24 mouse cellular contexts compared by ENCODE assay signal in genomic region chr10:81120650-81121049, GRCm38 (mm10). TPM values are rescaled to one million over a fixed set of nuclear protein-coding genes. Genes with fewer than 3 reads are reported as not detected.
A peak's percentile ranks its signal among the peaks of the same experiment; 100 is the strongest.
DNase-seq lines count a peak whose midpoint lies in the region; ATAC-seq lines count a peak whose summit lies in the region.
"Had no signal": no experiment of that assay in that cellular context is flagged by ENCODE, and none has a peak within 500 bp of the region (broad histone marks: within the 10 kb centered on the region; RNA-seq: fewer than 3 reads in every experiment).

No protein-coding gene starts in this region.

- peaks cover 91% of the 10 kb centered on the region for H3K36me3 ChIP-seq in limb, embryonic 12.5 days
- peaks cover 92% of the 10 kb centered on the region for H3K36me3 ChIP-seq in limb, embryonic 10.5 days

- DNase-seq in cerebellum, adult 11-12 months: peak; percentile 25
- no peak for DNase-seq in cerebellum, adult 11 months
- peak; percentile 48 for DNase-seq in gastrocnemius, postnatal 10 days
- DNase-seq in gastrocnemius, adult 18-20 months (ENCODE audit: low spot score): no peak
- DNase-seq in limb, embryonic 10.5 days (ENCODE audit: low spot score): no peak
- DNase-seq: adrenal gland, adult 8-10 months; adrenal gland, postnatal 25 days; cerebellum, adult 2 months; cerebellum, adult 9-11 months; gastrocnemius, postnatal 25 days; heart, adult 2 months; heart, postnatal 14 days; heart, postnatal 4 days had no signal

- H3K9me3 ChIP-seq in limb, embryonic 12.5 days: no peaks in the 10 kb centered on the region
- no peaks in the 10 kb centered on the region for H3K9me3 ChIP-seq in limb, embryonic 10.5 days (replicated peaks)
- H3K9me3 ChIP-seq: embryonic facial prominence, embryonic 13.5 days; forebrain, embryonic 10.5 days; forebrain, embryonic 13.5 days; heart, embryonic 10.5 days; heart, embryonic 13.5 days; hindbrain, embryonic 12.5 days; hindbrain, embryonic 15.5 days had no signal

- no peaks in the 10 kb centered on the region for H3K27me3 ChIP-seq in limb, embryonic 12.5 days
- H3K27me3 ChIP-seq in limb, embryonic 10.5 days (ENCODE audit: low read depth, poor library complexity, severe bottlenecking): no peaks in the 10 kb centered on the region
- H3K27me3 ChIP-seq: embryonic facial prominence, embryonic 13.5 days; forebrain, embryonic 13.5 days; heart, embryonic 13.5 days; hindbrain, embryonic 12.5 days; hindbrain, embryonic 15.5 days had no signal

- no peaks in the 10 kb centered on the region for H3K4me1 ChIP-seq in limb, embryonic 12.5 days (replicated peaks)
- H3K4me1 ChIP-seq in limb, embryonic 10.5 days: no peaks in the 10 kb centered on the region
- H3K4me1 ChIP-seq: embryonic facial prominence, embryonic 13.5 days; forebrain, embryonic 10.5 days; forebrain, embryonic 13.5 days; heart, embryonic 13.5 days; hindbrain, embryonic 12.5 days; hindbrain, embryonic 15.5 days had no signal

- 81% methylated on average over 7 of the region's 7 CpGs for WGBS in limb, embryonic 12.5 days
- 86% methylated on average over 7 of the region's 7 CpGs for WGBS in limb, embryonic 10.5 days

- 0 out of 2 replicates have a peak overlapping the region, but pooled peaks have one; percentile 37 for H3K9ac ChIP-seq in limb, embryonic 12.5 days (replicated peaks)
- H3K9ac ChIP-seq: embryonic facial prominence, embryonic 13.5 days; forebrain, embryonic 13.5 days; heart, embryonic 13.5 days; hindbrain, embryonic 12.5 days; hindbrain, embryonic 15.5 days had no signal

- no peak for ATAC-seq in limb, embryonic 12.5 days (ENCODE audit: insufficient number of reproducible peaks, insufficient read depth, low FRiP score, low TSS enrichment, low read depth)
- ATAC-seq: activated CD4-positive, CD25-positive, alpha-beta regulatory T cell, adult 4 months; forebrain, embryonic 13.5 days; forebrain, embryonic 16.5 days; intestine, postnatal 0 days had no signal

- H3K4me3 ChIP-seq in limb, embryonic 12.5 days (replicated peaks): no peak overlapping the region
- H3K4me3 ChIP-seq in limb, embryonic 10.5 days: no peak overlapping the region
- H3K4me3 ChIP-seq: embryonic facial prominence, embryonic 13.5 days; forebrain, embryonic 10.5 days; forebrain, embryonic 13.5 days; heart, adult 2 months; heart, embryonic 10.5 days; heart, embryonic 13.5 days; hindbrain, embryonic 12.5 days; hindbrain, embryonic 15.5 days had no signal

- H3K4me2 ChIP-seq in limb, embryonic 12.5 days: no peak overlapping the region
- H3K4me2 ChIP-seq: embryonic facial prominence, embryonic 13.5 days; forebrain, embryonic 13.5 days; heart, embryonic 13.5 days; hindbrain, embryonic 12.5 days; hindbrain, embryonic 15.5 days had no signal

- no peak overlapping the region for H3K27ac ChIP-seq in limb, embryonic 12.5 days
- H3K27ac ChIP-seq in limb, embryonic 10.5 days: no peak overlapping the region
- H3K27ac ChIP-seq: embryonic facial prominence, embryonic 13.5 days; forebrain, embryonic 10.5 days; forebrain, embryonic 13.5 days; heart, adult 2 months; heart, embryonic 10.5 days; heart, embryonic 13.5 days; hindbrain, embryonic 12.5 days; hindbrain, embryonic 15.5 days had no signal

RNA-seq across cellular contexts. Expression of gene Zbtb7a, which starts 14.4 kb away (rescaled TPM):
- 10 to 100 TPM; 29.2 to 35.9 TPM for total RNA-seq in gastrocnemius, postnatal 10 days (2021)
- 10 to 100 TPM; 22.1 to 24.5 TPM for total RNA-seq in gastrocnemius, adult 18-20 months (2021)
- polyA plus RNA-seq in limb, embryonic 12.5 days (2016; fragmentation: Nextera tagmentation; extraction: Ambion mirVana): 19.0 and 19.7 TPM in 2 replicates
- polyA plus RNA-seq in limb, embryonic 10.5 days (2016; fragmentation: Nextera tagmentation; extraction: Ambion mirVana): 9.6 and 11.7 TPM in 2 replicates

RNA-seq across cellular contexts. Expression of gene Map2k2, which starts 14.9 kb away (rescaled TPM):
- total RNA-seq in gastrocnemius, postnatal 10 days (2021): 100 to 1,000 TPM; 170 to 177 TPM
- total RNA-seq in gastrocnemius, adult 18-20 months (2021): 100 to 1,000 TPM; 173 to 189 TPM
- polyA plus RNA-seq in limb, embryonic 12.5 days (2016; fragmentation: Nextera tagmentation; extraction: Ambion mirVana): 220 and 229 TPM in 2 replicates
- 244 and 245 TPM in 2 replicates for polyA plus RNA-seq in limb, embryonic 10.5 days (2016; fragmentation: Nextera tagmentation; extraction: Ambion mirVana)

RNA-seq across cellular contexts. Expression of gene Creb3l3, which starts 22.0 kb away (rescaled TPM):
- total RNA-seq in gastrocnemius, postnatal 10 days (2021): 1 to 10 TPM in 1 of 2 experiments, under 1 TPM in 1; 0.87 to 2.1 TPM
- under 1 TPM in 1 of 2 experiments, not detected in 1; 0.09 TPM for total RNA-seq in gastrocnemius, adult 18-20 months (2021)
- 0.45 and 0.61 TPM in 2 replicates for polyA plus RNA-seq in limb, embryonic 12.5 days (2016; fragmentation: Nextera tagmentation; extraction: Ambion mirVana)
- 0.58 and 0.66 TPM in 2 replicates for polyA plus RNA-seq in limb, embryonic 10.5 days (2016; fragmentation: Nextera tagmentation; extraction: Ambion mirVana)
- polyA plus RNA-seq: activated CD4-positive, CD25-positive, alpha-beta regulatory T cell, adult 4 months had no signal

RNA-seq across cellular contexts. Expression of gene Pias4, which starts 47.1 kb away (rescaled TPM):
- 10 to 100 TPM; 10.7 to 13.8 TPM for total RNA-seq in gastrocnemius, postnatal 10 days (2021)
- 10 to 100 TPM; 15.3 to 17.1 TPM for total RNA-seq in gastrocnemius, adult 18-20 months (2021)
- 57.7 and 62.1 TPM in 2 replicates for polyA plus RNA-seq in limb, embryonic 12.5 days (2016; fragmentation: Nextera tagmentation; extraction: Ambion mirVana)
- polyA plus RNA-seq in limb, embryonic 10.5 days (2016; fragmentation: Nextera tagmentation; extraction: Ambion mirVana): 73.6 and 73.9 TPM in 2 replicates

RNA-seq across cellular contexts. Expression of gene Thop1, which starts 50.8 kb away (rescaled TPM):
- total RNA-seq in gastrocnemius, postnatal 10 days (2021): 10 to 100 TPM; 26.4 to 27.1 TPM
- total RNA-seq in gastrocnemius, adult 18-20 months (2021): 10 to 100 TPM; 21.1 to 26.0 TPM
- polyA plus RNA-seq in limb, embryonic 12.5 days (2016; fragmentation: Nextera tagmentation; extraction: Ambion mirVana): 68.1 and 68.3 TPM in 2 replicates
- polyA plus RNA-seq in limb, embryonic 10.5 days (2016; fragmentation: Nextera tagmentation; extraction: Ambion mirVana): 113 and 128 TPM in 2 replicates

Comparison
In these comparisons a context has a peak if more than half of its experiments do, and no peak if none do; other contexts are left out.
1. DNase-seq: peak in cerebellum, adult 11-12 months (single experiment) and gastrocnemius, postnatal 10 days (single experiment); none in cerebellum, adult 11 months (single experiment), gastrocnemius, adult 18-20 months (single experiment) and limb, embryonic 10.5 days (single experiment).